Mouse (Mus musculus) hindbrain, embryonic 10.5 days (tissue): Measurements from ENCODE around the gene Shisal1. TPM values are rescaled to one million over a fixed set of nuclear protein-coding genes. Genes with fewer than 3 reads are reported as not detected.

Source experiments
- polyA plus RNA-seq: library from polyadenylated mRNA; unstranded; fragments of >200 nt; fragmentation: Nextera tagmentation; extraction: Ambion mirVana; gene quantifications from 2 replicates; pipeline ENCODE4 v1.2.1, GENCODE M21; 2016

The Shisal1 gene
- polyA plus RNA-seq, 1 experiment from 2014 or later, result 5.2 TPM

Other genes with a start within 250 kb of the Shisal1 start
- 7.1 and 7.6 TPM in 2 replicates for gene Parvb, start 215.1 kb downstream of the Shisal1 start, polyA plus RNA-seq
- gene Parvg, start 123.1 kb downstream of the Shisal1 start, polyA plus RNA-seq, result 1.1 TPM in 2 replicates
- 27.2 and 38.2 TPM in 2 replicates for gene Rtl6, start 110.7 kb upstream of the Shisal1 start, polyA plus RNA-seq
- gene Prr5, start 222.5 kb upstream of the Shisal1 start, polyA plus RNA-seq, result 17.9 and 20.4 TPM in 2 replicates